Mouse (Mus musculus) heart, embryonic 14.5 days (tissue): ENCODE measurements around the gene Tbr1. TPM values are rescaled to one million over a fixed set of nuclear protein-coding genes. Genes with fewer than 3 reads are reported as not detected.
A peak's percentile ranks its signal among the peaks of the same experiment; 100 is the strongest.

Experiments
- ATAC-seq: fragments of 200-750 bp; cut with Nextera tagmentation; 2 replicates; pipeline ENCODE4 v1.8.0; 2017; ENCODE audit warnings: low read depth, moderate TSS enrichment; ENCODE audit not compliant: insufficient number of reproducible peaks, insufficient read depth, low FRiP score
- H3K27ac ChIP-seq, 2 experiments: fragments of 200-500 bp in 1 of 2; fragments of 300-500 bp in 1 of 2; sonication (generic) in 1 of 2; replicated peaks in 1 of 2; 2 replicates each; pipeline ENCODE4 v1.5.1; 2012 to 2014; ENCODE audit warnings: low read depth in 2 of 2, low read length in 2 of 2, control low read depth in 1 of 2, mild to moderate bottlenecking in 1 of 2, mixed read lengths in 1 of 2; ENCODE audit not compliant: control insufficient read depth in 1 of 2, insufficient read depth in 1 of 2
- H3K27me3 ChIP-seq: fragments of 300-500 bp; sonication (generic); 2 replicates; pipeline ENCODE4 v1.6.1; 2014; ENCODE audit warnings: mild to moderate bottlenecking, low read length, control low read depth; ENCODE audit not compliant: control insufficient read depth, insufficient read depth
- H3K36me3 ChIP-seq: fragments of 300-500 bp; sonication (generic); 2 replicates; pipeline ENCODE4 v1.6.1; 2014; ENCODE audit warnings: mild to moderate bottlenecking, control low read depth, low read length, mixed read lengths; ENCODE audit not compliant: control insufficient read depth, insufficient read depth
- H3K4me1 ChIP-seq, 2 experiments: fragments of 200-500 bp in 1 of 2; fragments of 300-500 bp in 1 of 2; sonication (generic) in 1 of 2; 2 replicates each; pipeline ENCODE4 v1.6.1; 2012 to 2014; ENCODE audit warnings: low read length in 2 of 2, control low read depth in 1 of 2, mixed read lengths in 1 of 2; ENCODE audit not compliant: control insufficient read depth in 2 of 2, insufficient read depth in 2 of 2
- H3K4me2 ChIP-seq: fragments of 300-500 bp; sonication (generic); 2 replicates; pipeline ENCODE4 v1.6.1; 2014; ENCODE audit warnings: mild to moderate bottlenecking, low read length
- H3K4me3 ChIP-seq, 2 experiments: fragments of 200-500 bp in 1 of 2; fragments of 300-500 bp in 1 of 2; sonication (generic) in 1 of 2; 2 replicates each; pipeline ENCODE4 v1.5.1; 2012 to 2014; ENCODE audit warnings: low read length in 2 of 2, mild to moderate bottlenecking in 2 of 2, control low read depth in 1 of 2, low read depth in 1 of 2, moderate library complexity in 1 of 2; ENCODE audit not compliant: control insufficient read depth in 1 of 2, insufficient read depth in 1 of 2
- H3K9ac ChIP-seq: fragments of 300-500 bp; sonication (generic); 2 replicates; pipeline ENCODE4 v1.6.1; 2014; ENCODE audit warnings: mild to moderate bottlenecking, low read length
- H3K9me3 ChIP-seq: fragments of 300-500 bp; sonication (generic); 2 replicates; pipeline ENCODE4 v1.6.1; 2016; ENCODE audit warnings: low read length, control low read depth; ENCODE audit not compliant: control insufficient read depth
- WGBS: fragments of 180-500 bp; shearing (Covaris S2); extraction: QIAGEN DNeasy Blood & Tissue Kit; methylation state at CpG from one replicate; pipeline ENCODE4 v1.1.7; 2014; 5-methylcytosine and 5-hydroxymethylcytosine counted together
- polyA plus RNA-seq: library from polyadenylated mRNA; unstranded; fragments of >200 nt; fragmentation: Nextera tagmentation; extraction: Ambion mirVana; gene quantifications from 2 replicates; pipeline ENCODE4 v1.2.1, GENCODE M21; 2014

Tbr1 gene
- not detected in 2 replicates for polyA plus RNA-seq

GRCm38 (mm10) chr2:61802656-61803251, at the start of gene Tbr1:
Gene Tbr1 (plus strand): TSS chr2:61802930.
- no peaks in the 10 kb centered on the region for H3K9me3 ChIP-seq
- H3K4me3 ChIP-seq = no peak within 1 kb of the TSS; a peak in 1 of 4 replicates
- no peak for ATAC-seq
- 10% methylated on average over 11 of the region's 11 CpGs for WGBS
- H3K4me2 ChIP-seq = peak within 1 kb of the TSS; percentile 28
- H3K4me1 ChIP-seq = peaks cover 2 to 20% of the 10 kb centered on the region in 2 experiments; a peak in 3 of 4 replicates
- no peak within 1 kb of the TSS for H3K27ac ChIP-seq
- H3K36me3 ChIP-seq = peaks cover 11% of the 10 kb centered on the region
- peaks cover 55% of the 10 kb centered on the region for H3K27me3 ChIP-seq
- H3K9ac ChIP-seq = no peak within 1 kb of the TSS

- Histone ChIP-seq H3K4me1 (peaks cover 4 to 7% of the 10 kb centered on the region in 2 experiments; a peak in 3 of 4 replicates), H3K9me3 (no peaks in the 10 kb centered on the region), H3K9ac (no peak overlapping the region), H3K4me2 (no peak overlapping the region), H3K4me3 (no peak overlapping the region), H3K36me3 (no peaks in the 10 kb centered on the region), H3K27ac (no peak overlapping the region), H3K27me3 (no peaks in the 10 kb centered on the region)
- no peak for ATAC-seq
Measured at GRCm38 (mm10) chr2:61754989-61755388, 47.7 kb upstream of the Tbr1 start.

DNA sequence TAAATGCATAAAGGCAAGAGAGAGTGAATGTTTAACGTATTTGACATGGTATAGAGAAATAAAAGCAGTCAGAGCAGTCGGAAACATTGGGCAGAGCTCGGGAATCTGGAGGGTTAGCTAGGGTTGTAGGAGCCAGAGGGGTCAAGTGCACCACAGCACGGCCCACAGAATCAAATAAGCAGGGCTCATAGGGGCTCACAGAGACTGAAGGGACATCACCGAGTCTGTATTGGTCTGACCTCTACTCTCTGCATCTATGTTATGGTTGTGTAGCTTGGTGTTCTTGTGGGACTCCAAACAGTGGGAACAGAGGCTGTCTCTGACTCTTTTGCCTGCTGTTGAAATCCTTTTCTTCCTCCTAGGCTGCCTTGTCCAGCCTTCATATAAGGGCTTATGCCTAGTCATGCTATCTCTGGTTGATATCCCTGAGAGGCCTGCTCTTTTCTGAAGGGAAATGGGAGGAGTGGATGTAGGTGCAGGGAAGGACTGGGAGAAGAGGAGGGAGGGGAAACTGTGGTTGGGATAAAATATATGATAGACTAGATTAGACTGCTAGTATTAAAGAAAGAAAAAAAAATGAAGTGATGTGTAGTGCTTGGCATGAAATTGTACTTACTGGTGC, 43.4 kb upstream of the Tbr1 start:
- ATAC-seq = no peak
- 0 out of 2 replicates have a peak, but pooled peaks cover 6% of the 10 kb centered on the region for H3K36me3 ChIP-seq
- H3K27ac ChIP-seq = no peak overlapping the region
- H3K4me2 ChIP-seq = no peak overlapping the region
- no peaks in the 10 kb centered on the region for H3K9me3 ChIP-seq
- H3K4me1 ChIP-seq = peaks cover 4 to 8% of the 10 kb centered on the region in 2 experiments; a peak in 3 of 4 replicates
- no peak overlapping the region for H3K4me3 ChIP-seq
- no peaks in the 10 kb centered on the region for H3K27me3 ChIP-seq
- no peak overlapping the region for H3K9ac ChIP-seq
- 65% methylated on average over 5 of the region's 5 CpGs for WGBS

- no peak for ATAC-seq
- Histone ChIP-seq H3K36me3 (0 out of 2 replicates have a peak, but pooled peaks cover 10% of the 10 kb centered on the region), H3K4me2 (no peak overlapping the region), H3K9ac (no peak overlapping the region), H3K27ac (no peak overlapping the region), H3K4me3 (no peak overlapping the region), H3K9me3 (no peaks in the 10 kb centered on the region), H3K27me3 (no peaks in the 10 kb centered on the region), H3K4me1 (peaks cover 4 to 8% of the 10 kb centered on the region in 2 experiments; a peak in 3 of 4 replicates)
- 56% methylated on average over 3 of the region's 3 CpGs for WGBS
Measured at GRCm38 (mm10) chr2:61760044-61760443, 42.7 kb upstream of the Tbr1 start.

DNA sequence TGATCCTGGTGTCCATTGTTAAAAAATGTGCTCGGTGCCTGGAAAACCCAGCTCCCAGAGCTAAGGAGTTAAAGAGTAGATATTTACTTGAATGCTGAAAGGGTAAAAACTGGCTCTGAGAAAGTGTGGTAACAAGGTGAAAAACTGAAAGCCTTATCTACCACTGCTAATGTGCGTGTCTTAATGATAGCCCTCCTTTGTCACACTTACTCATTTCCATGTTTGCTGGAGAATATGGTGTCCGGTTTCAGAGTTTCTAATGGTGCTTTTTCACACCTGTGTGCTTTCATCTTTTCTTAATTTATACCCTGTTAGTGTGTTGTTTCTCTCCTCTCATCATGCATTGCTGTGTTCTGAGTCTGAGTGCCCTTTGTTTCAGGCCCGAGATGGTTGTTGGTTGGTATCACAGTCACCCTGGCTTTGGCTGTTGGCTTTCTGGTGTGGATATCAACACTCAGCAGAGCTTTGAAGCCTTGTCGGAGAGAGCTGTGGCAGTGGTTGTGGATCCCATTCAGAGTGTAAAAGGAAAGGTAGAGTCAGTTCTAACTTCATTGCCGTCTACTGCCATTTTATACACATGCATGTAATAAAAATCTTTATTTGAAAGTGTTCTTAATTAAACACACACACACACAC, 38.1 kb upstream of the Tbr1 start:
- Histone ChIP-seq H3K27ac (no peak overlapping the region), H3K9ac (no peak overlapping the region), H3K9me3 (no peaks in the 10 kb centered on the region), H3K4me1 (peaks cover 0 to 3% of the 10 kb centered on the region in 2 experiments; a peak in 1 of 4 replicates), H3K27me3 (no peaks in the 10 kb centered on the region), H3K4me3 (no peak overlapping the region), H3K36me3 (peaks cover 20% of the 10 kb centered on the region; the same call in 1 of the 2 replicates), H3K4me2 (no peak overlapping the region)
- WGBS = 69% methylated on average over 6 of the region's 6 CpGs
- ATAC-seq = no peak

- 67% methylated on average over 4 of the region's 4 CpGs for WGBS
Measured at GRCm38 (mm10) chr2:61765526-61765925, 37.2 kb upstream of the Tbr1 start.

GRCm38 (mm10) chr2:61780794-61781193, 21.9 kb upstream of the Tbr1 start:
- no peak for ATAC-seq

More at GRCm38 (mm10) chr2:61765526-61765925, 37.2 kb upstream of the Tbr1 start:
- H3K4me1 ChIP-seq = no peaks in the 10 kb centered on the region
- no peak overlapping the region for H3K4me2 ChIP-seq
- no peak overlapping the region for H3K4me3 ChIP-seq
- H3K27ac ChIP-seq = no peak overlapping the region
- no peak for ATAC-seq
- no peaks in the 10 kb centered on the region for H3K9me3 ChIP-seq
- no peaks in the 10 kb centered on the region for H3K27me3 ChIP-seq
- H3K9ac ChIP-seq = no peak overlapping the region
- H3K36me3 ChIP-seq = peaks cover 20% of the 10 kb centered on the region; the same call in 1 of the 2 replicates

More at GRCm38 (mm10) chr2:61780794-61781193, 21.9 kb upstream of the Tbr1 start:
- Histone ChIP-seq H3K36me3 (peaks cover 24% of the 10 kb centered on the region), H3K9ac (no peak overlapping the region), H3K27me3 (no peaks in the 10 kb centered on the region), H3K9me3 (no peaks in the 10 kb centered on the region), H3K4me1 (no peaks in the 10 kb centered on the region), H3K4me3 (no peak overlapping the region), H3K4me2 (no peak overlapping the region), H3K27ac (no peak overlapping the region)
